Mouse (Mus musculus) brain, embryonic 14.5 days (tissue): Measurements from ENCODE around the gene Mxra8.

Source experiments
- CTCF ChIP-seq: fragments of 200-500 bp; IDR thresholded peaks from 2 replicates; pipeline ENCODE4 v1.5.1; 2012; ENCODE audit warnings: inconsistent platforms, mild to moderate bottlenecking, moderate library complexity, borderline replicate concordance; ENCODE audit not compliant: insufficient read depth, insufficient read length; ENCODE audit errors: extremely low read depth
- POLR2A ChIP-seq: fragments of 200-500 bp; IDR thresholded peaks from 2 replicates; pipeline ENCODE4 v1.6.1; 2012; ENCODE audit warnings: mild to moderate bottlenecking, inconsistent platforms, borderline replicate concordance; ENCODE audit not compliant: poor library complexity, insufficient read depth, insufficient read length, severe bottlenecking; ENCODE audit errors: extremely low read depth

DNA sequence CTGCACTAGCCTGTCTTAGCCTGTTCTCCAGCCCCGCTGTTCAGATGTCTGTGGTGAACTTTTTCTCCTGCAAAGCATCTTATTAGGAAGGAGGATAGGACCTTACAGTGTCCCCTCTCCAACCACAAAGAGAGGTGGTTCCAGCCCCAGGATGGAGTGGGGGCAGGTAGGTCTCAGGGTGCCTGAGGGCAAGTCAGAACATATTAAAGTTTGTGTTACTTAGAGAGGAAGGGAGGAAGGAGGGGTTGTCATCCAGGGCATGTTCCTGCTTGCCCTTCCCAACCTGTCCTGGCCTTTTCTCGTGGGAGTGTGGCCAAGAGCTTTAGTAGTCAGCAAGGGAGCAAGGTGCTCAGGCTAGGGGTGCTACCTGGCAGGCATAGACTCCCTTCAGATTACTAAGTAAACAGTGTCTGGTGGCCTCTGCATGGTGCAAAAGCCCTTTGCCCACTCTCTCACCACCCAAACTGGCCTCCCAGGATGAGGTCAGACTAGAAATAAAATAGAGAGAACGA lies 48.8 kb upstream of the Mxra8 start:
- no peak for TF ChIP-seq CTCF
- TF ChIP-seq POLR2A = no peak
